Mouse (Mus musculus): ENCODE measurements at regions not wholly inside any gene's neighbourhood (a gene's known extent, or its start where the extent isn't known, plus 50 kb on each side); places are given as distances from the start of the nearest gene placed in this dataset.
"Not testable (repeated sequence)": the region's sequence is repeated elsewhere in the genome, so short reads cannot be mapped to it uniquely, and the experiment has no call there.

GRCm38 (mm10) chr13:111914348-111914913 is 105.6 kb upstream of the Map3k1 start:
- WGBS: 51% methylated on average over 5 of the region's 5 CpGs
- Histone ChIP-seq H3K27me3 (replicated peaks; ENCODE audit: control insufficient read depth, insufficient read depth, low read length) (no peaks in the 10 kb centered on the region), H3K4me1 (ENCODE audit: control insufficient read depth, insufficient read depth, low read length) (no peaks in the 10 kb centered on the region), H3K27ac (replicated peaks; ENCODE audit: low read depth, low read length) (no peak overlapping the region), H3K9me3 (ENCODE audit: control insufficient read depth, low read length) (no peaks in the 10 kb centered on the region), H3K36me3 (ENCODE audit: control insufficient read depth, insufficient read depth, low read length) (no peaks in the 10 kb centered on the region), H3K9ac (ENCODE audit: low read depth, low read length) (no peak overlapping the region), H3K4me2 (ENCODE audit: low read depth, low read length) (no peak overlapping the region), H3K4me3 (ENCODE audit: low read depth, low read length) (no peak overlapping the region)
- ATAC-seq (ENCODE audit: low read depth) (no peak), DNase-seq (ENCODE audit: low spot score) (no peak)

GRCm38 (mm10) chr13:111919417-111919816 is 110.6 kb upstream of the Map3k1 start:
- not testable (repeated sequence) for H3K27ac ChIP-seq (replicated peaks; ENCODE audit: low read depth, low read length); H3K4me3 ChIP-seq (ENCODE audit: low read depth, low read length); H3K27me3 ChIP-seq (replicated peaks; ENCODE audit: control insufficient read depth, insufficient read depth, low read length); H3K4me2 ChIP-seq (ENCODE audit: low read depth, low read length); DNase-seq (ENCODE audit: low spot score); H3K36me3 ChIP-seq (ENCODE audit: control insufficient read depth, insufficient read depth, low read length); ATAC-seq (ENCODE audit: low read depth); H3K9ac ChIP-seq (ENCODE audit: low read depth, low read length); H3K4me1 ChIP-seq (ENCODE audit: control insufficient read depth, insufficient read depth, low read length)
- WGBS: 80% methylated on average over 10 of the region's 11 CpGs
- peaks cover 18% of the 10 kb centered on the region for H3K9me3 ChIP-seq (ENCODE audit: control insufficient read depth, low read length)

GRCm38 (mm10) chr13:111920534-111920933 is 111.7 kb upstream of the Map3k1 start:
- H3K4me3 ChIP-seq (ENCODE audit: low read depth, low read length): no peak overlapping the region
- H3K27ac ChIP-seq (replicated peaks; ENCODE audit: low read depth, low read length): no peak overlapping the region
- no peak for ATAC-seq (ENCODE audit: low read depth)
- WGBS: 81% methylated on average over 2 of the region's 2 CpGs
- no peak overlapping the region for H3K4me2 ChIP-seq (ENCODE audit: low read depth, low read length)
- no peak overlapping the region for H3K9ac ChIP-seq (ENCODE audit: low read depth, low read length)
- no peak for DNase-seq (ENCODE audit: low spot score)
- H3K4me1 ChIP-seq (ENCODE audit: control insufficient read depth, insufficient read depth, low read length): no peaks in the 10 kb centered on the region
- no peaks in the 10 kb centered on the region for H3K36me3 ChIP-seq (ENCODE audit: control insufficient read depth, insufficient read depth, low read length)
- no peaks in the 10 kb centered on the region for H3K27me3 ChIP-seq (replicated peaks; ENCODE audit: control insufficient read depth, insufficient read depth, low read length)
- peaks cover 18% of the 10 kb centered on the region for H3K9me3 ChIP-seq (ENCODE audit: control insufficient read depth, low read length)

- H3K9ac ChIP-seq (ENCODE audit: low read depth, low read length): no peak overlapping the region
- peaks cover 18% of the 10 kb centered on the region for H3K9me3 ChIP-seq (ENCODE audit: control insufficient read depth, low read length)
- no peak overlapping the region for H3K4me3 ChIP-seq (ENCODE audit: low read depth, low read length)
- 84% methylated on average over 5 of the region's 5 CpGs for WGBS
- H3K4me2 ChIP-seq (ENCODE audit: low read depth, low read length): no peak overlapping the region
- no peaks in the 10 kb centered on the region for H3K36me3 ChIP-seq (ENCODE audit: control insufficient read depth, insufficient read depth, low read length)
- no peaks in the 10 kb centered on the region for H3K27me3 ChIP-seq (replicated peaks; ENCODE audit: control insufficient read depth, insufficient read depth, low read length)
- ATAC-seq (ENCODE audit: low read depth) (no peak), DNase-seq (ENCODE audit: low spot score) (no peak)
- no peaks in the 10 kb centered on the region for H3K4me1 ChIP-seq (ENCODE audit: control insufficient read depth, insufficient read depth, low read length)
- no peak overlapping the region for H3K27ac ChIP-seq (replicated peaks; ENCODE audit: low read depth, low read length)
Observed at GRCm38 (mm10) chr13:111921142-111922035, 112.6 kb upstream of the Map3k1 start.

- ATAC-seq (ENCODE audit: low read depth) (no peak), DNase-seq (ENCODE audit: low spot score) (no peak)
- Histone ChIP-seq H3K9ac (ENCODE audit: low read depth, low read length) (no peak overlapping the region), H3K36me3 (ENCODE audit: control insufficient read depth, insufficient read depth, low read length) (no peaks in the 10 kb centered on the region), H3K4me2 (ENCODE audit: low read depth, low read length) (no peak overlapping the region), H3K27me3 (replicated peaks; ENCODE audit: control insufficient read depth, insufficient read depth, low read length) (no peaks in the 10 kb centered on the region), H3K4me1 (ENCODE audit: control insufficient read depth, insufficient read depth, low read length) (peaks cover 3% of the 10 kb centered on the region; the same call in 1 of the 2 replicates), H3K4me3 (ENCODE audit: low read depth, low read length) (no peak overlapping the region), H3K27ac (replicated peaks; ENCODE audit: low read depth, low read length) (no peak overlapping the region), H3K9me3 (ENCODE audit: control insufficient read depth, low read length) (peaks cover 18% of the 10 kb centered on the region)
- WGBS: 96% methylated on average over 7 of the region's 7 CpGs
Observed at GRCm38 (mm10) chr13:111925349-111925748, 116.6 kb upstream of the Map3k1 start.

GRCm38 (mm10) chr13:111926801-111927200 is 118.0 kb upstream of the Map3k1 start:
- Histone ChIP-seq H3K4me3 (ENCODE audit: low read depth, low read length) (no peak overlapping the region), H3K9ac (ENCODE audit: low read depth, low read length) (no peak overlapping the region), H3K36me3 (ENCODE audit: control insufficient read depth, insufficient read depth, low read length) (no peaks in the 10 kb centered on the region), H3K4me1 (ENCODE audit: control insufficient read depth, insufficient read depth, low read length) (peaks cover 3% of the 10 kb centered on the region; the same call in 1 of the 2 replicates), H3K4me2 (ENCODE audit: low read depth, low read length) (no peak overlapping the region), H3K9me3 (ENCODE audit: control insufficient read depth, low read length) (peaks cover 13% of the 10 kb centered on the region), H3K27me3 (replicated peaks; ENCODE audit: control insufficient read depth, insufficient read depth, low read length) (no peaks in the 10 kb centered on the region), H3K27ac (replicated peaks; ENCODE audit: low read depth, low read length) (no peak overlapping the region)
- ATAC-seq (ENCODE audit: low read depth) (no peak), DNase-seq (ENCODE audit: low spot score) (peak; percentile 5)
- WGBS: 80% methylated on average over 8 of the region's 8 CpGs

- Histone ChIP-seq H3K9me3 (ENCODE audit: control insufficient read depth, low read length) (0 out of 2 replicates have a peak, but pooled peaks cover 6% of the 10 kb centered on the region), H3K9ac (ENCODE audit: low read depth, low read length) (no peak overlapping the region), H3K27me3 (replicated peaks; ENCODE audit: control insufficient read depth, insufficient read depth, low read length) (no peaks in the 10 kb centered on the region), H3K4me2 (ENCODE audit: low read depth, low read length) (no peak overlapping the region), H3K36me3 (ENCODE audit: control insufficient read depth, insufficient read depth, low read length) (no peaks in the 10 kb centered on the region), H3K27ac (replicated peaks; ENCODE audit: low read depth, low read length) (no peak overlapping the region), H3K4me1 (ENCODE audit: control insufficient read depth, insufficient read depth, low read length) (peaks cover 3% of the 10 kb centered on the region; the same call in 1 of the 2 replicates), H3K4me3 (ENCODE audit: low read depth, low read length) (no peak overlapping the region)
- DNase-seq (ENCODE audit: low spot score): no peak
- WGBS: 48% methylated on average over 3 of the region's 3 CpGs
- ATAC-seq (ENCODE audit: low read depth): no peak
Observed at GRCm38 (mm10) chr13:111927489-111927888, 118.7 kb upstream of the Map3k1 start.

GRCm38 (mm10) chr13:111928636-111929544 is 120.1 kb upstream of the Map3k1 start:
- 70% methylated on average over 9 of the region's 9 CpGs for WGBS
- H3K36me3 ChIP-seq (ENCODE audit: control insufficient read depth, insufficient read depth, low read length): no peaks in the 10 kb centered on the region
- no peak overlapping the region for H3K4me2 ChIP-seq (ENCODE audit: low read depth, low read length)
- no peak overlapping the region for H3K27ac ChIP-seq (replicated peaks; ENCODE audit: low read depth, low read length)
- DNase-seq (ENCODE audit: low spot score): no peak
- no peaks in the 10 kb centered on the region for H3K9me3 ChIP-seq (ENCODE audit: control insufficient read depth, low read length)
- H3K4me3 ChIP-seq (ENCODE audit: low read depth, low read length): no peak overlapping the region
- no peak overlapping the region for H3K9ac ChIP-seq (ENCODE audit: low read depth, low read length)
- H3K4me1 ChIP-seq (ENCODE audit: control insufficient read depth, insufficient read depth, low read length): peaks cover 3% of the 10 kb centered on the region; the same call in 1 of the 2 replicates
- H3K27me3 ChIP-seq (replicated peaks; ENCODE audit: control insufficient read depth, insufficient read depth, low read length): no peaks in the 10 kb centered on the region
- no peak for ATAC-seq (ENCODE audit: low read depth)
